Comparison of ENCODE assay signal across 8 mouse cellular contexts in the genomic region with DNA sequence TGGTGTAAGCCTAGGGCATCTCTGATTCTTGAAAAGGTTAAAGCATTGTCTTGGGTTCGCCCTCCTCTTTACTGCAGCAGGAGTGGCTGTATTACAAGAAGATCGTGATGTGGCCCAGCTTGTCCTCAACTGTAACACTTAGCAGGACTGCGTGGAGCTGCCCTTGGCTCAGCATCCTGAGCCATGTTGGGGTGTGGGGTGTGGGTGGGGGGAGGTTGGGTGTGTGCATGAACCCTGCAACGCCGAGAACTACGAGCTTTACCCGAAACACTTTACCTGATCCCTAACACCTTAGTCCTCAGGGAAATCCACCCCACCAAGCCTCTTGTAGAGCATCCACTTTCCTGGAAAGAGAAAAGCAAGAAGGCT. TPM values are rescaled to one million over a fixed set of nuclear protein-coding genes. Genes with fewer than 3 reads are reported as not detected.
A peak's percentile ranks its signal among the peaks of the same experiment; 100 is the strongest.
DNase-seq lines count a peak whose midpoint lies in the region; TF ChIP-seq lines count a peak whose summit lies in the region.

No protein-coding gene starts in this region.

- H3K27ac ChIP-seq in heart, embryonic 10.5 days = peak overlapping the region; percentile 93; the same call in 1 of the 2 replicates
- H3K27ac ChIP-seq in ES-Bruce4 (ENCODE audit: insufficient read depth, low read length) = no peak overlapping the region
- peak overlapping the region; percentile 90 for H3K27ac ChIP-seq in hindbrain, embryonic 10.5 days

- H3K9me3 ChIP-seq in heart, embryonic 10.5 days = no peaks in the 10 kb centered on the region
- no peaks in the 10 kb centered on the region for H3K9me3 ChIP-seq in ES-Bruce4 (replicated peaks; ENCODE audit: control insufficient read depth, insufficient read depth, low read length, poor library complexity, severe bottlenecking)
- H3K9me3 ChIP-seq in hindbrain, embryonic 10.5 days = no peaks in the 10 kb centered on the region
- no peaks in the 10 kb centered on the region for H3K9me3 ChIP-seq in megakaryocyte, embryonic 14.5 days

- peaks cover 33% of the 10 kb centered on the region for H3K36me3 ChIP-seq in heart, embryonic 10.5 days
- H3K36me3 ChIP-seq in ES-Bruce4 (ENCODE audit: control insufficient read depth, insufficient read depth, low read length, poor library complexity, severe bottlenecking) = peaks cover 16% of the 10 kb centered on the region
- H3K36me3 ChIP-seq in hindbrain, embryonic 10.5 days = peaks cover 31% of the 10 kb centered on the region
- peaks cover 33% of the 10 kb centered on the region for H3K36me3 ChIP-seq in megakaryocyte, embryonic 14.5 days (replicated peaks; ENCODE audit: low read length)

- intact Hi-C loops in heart, postnatal 25 days (cut with DNase I) = loop anchor here (5.0 kb wide), 1 partner anchor 226 kb away; the partner anchor contains the start of gene Pwp2
- intact Hi-C loops in left cerebral cortex, postnatal 10 days (cut with DNase I) = no loop called here

- H3K4me1 ChIP-seq in heart, embryonic 10.5 days = peaks cover 14% of the 10 kb centered on the region; the same call in 1 of the 2 replicates
- H3K4me1 ChIP-seq in ES-Bruce4 (ENCODE audit: control insufficient read depth, insufficient read depth, low read length) = peaks cover 6% of the 10 kb centered on the region
- H3K4me1 ChIP-seq in hindbrain, embryonic 10.5 days (replicated peaks) = peaks cover 16% of the 10 kb centered on the region
- H3K4me1 ChIP-seq in megakaryocyte, embryonic 14.5 days = peaks cover 48% of the 10 kb centered on the region

- H3K4me3 ChIP-seq in heart, embryonic 10.5 days = peak overlapping the region; percentile 81
- H3K4me3 ChIP-seq in ES-Bruce4 (ENCODE audit: low read depth, low read length) = peak overlapping the region; percentile 19
- H3K4me3 ChIP-seq in hindbrain, embryonic 10.5 days = peak overlapping the region; percentile 91
- peak overlapping the region; percentile 97 for H3K4me3 ChIP-seq in megakaryocyte, embryonic 14.5 days (replicated peaks)

- TF ChIP-seq CTCF in ES-Bruce4 (IDR thresholded peaks at IDR 0.05; ENCODE audit: low read depth, low read length) = no peak

- DNase-seq in heart, embryonic 10.5 days (ENCODE audit: low spot score) = no peak
- DNase-seq in heart, postnatal 25 days (ENCODE audit: low spot score) = no peak
- DNase-seq in hindbrain, embryonic 10.5 days (ENCODE audit: low spot score) = no peak
- no peak for DNase-seq in embryo, embryonic 10 days (ENCODE audit: low spot score)
- no peak for DNase-seq in left cerebral cortex, postnatal 10 days (ENCODE audit: extremely low spot score in 1 of 2, low spot score in 2 of 2)
- no peak for DNase-seq in adrenal gland, adult (ENCODE audit: inconsistent age in 2 of 2, low spot score in 1 of 2)

- H3K27me3 ChIP-seq in heart, embryonic 10.5 days (ENCODE audit: insufficient read depth, poor library complexity, severe bottlenecking) = no peaks in the 10 kb centered on the region
- no peaks in the 10 kb centered on the region for H3K27me3 ChIP-seq in ES-Bruce4 (ENCODE audit: control insufficient read depth, insufficient read depth, low read length, poor library complexity, severe bottlenecking)
- H3K27me3 ChIP-seq in hindbrain, embryonic 10.5 days (ENCODE audit: insufficient read depth, poor library complexity, severe bottlenecking) = no peaks in the 10 kb centered on the region
- no peaks in the 10 kb centered on the region for H3K27me3 ChIP-seq in megakaryocyte, embryonic 14.5 days (replicated peaks)

- no peak for TF ChIP-seq EP300 in ES-Bruce4 (IDR thresholded peaks at IDR 0.05; ENCODE audit: insufficient read depth, low read depth, low read length)

- WGBS in heart, embryonic 10.5 days = 47% methylated on average over 7 of the region's 7 CpGs
- 47% methylated on average over 7 of the region's 7 CpGs for WGBS in hindbrain, embryonic 10.5 days

- no peak for TF ChIP-seq POLR2A in ES-Bruce4 (IDR thresholded peaks at IDR 0.05; ENCODE audit: insufficient read depth, low read length)

- H3K9ac ChIP-seq in ES-Bruce4 (ENCODE audit: low read depth, poor library complexity, severe bottlenecking) = no peak overlapping the region

RNA-seq across cellular contexts. Expression of gene Rrp1, which starts 0.3 kb away (rescaled TPM):
- 271 and 283 TPM in 2 replicates for polyA plus RNA-seq in heart, embryonic 10.5 days (2016; fragmentation: Nextera tagmentation; extraction: Ambion mirVana)
- 100 to 1,000 TPM in 1 of 2 experiments, 10 to 100 TPM in 1; 92.7 to 102 TPM for total RNA-seq in heart, postnatal 25 days (2021)
- polyA plus RNA-seq in ES-Bruce4 (2011; ENCODE audit: insufficient read depth, insufficient read length, low read depth, missing spikeins) = 132 and 136 TPM in 2 replicates
- 322 and 331 TPM in 2 replicates for polyA plus RNA-seq in hindbrain, embryonic 10.5 days (2016; fragmentation: Nextera tagmentation; extraction: Ambion mirVana)
- 67.0 and 210 TPM in 2 replicates for polyA plus RNA-seq in megakaryocyte, embryonic 14.5 days (2012; ENCODE audit: insufficient read depth, low replicate concordance)
- total RNA-seq in left cerebral cortex, postnatal 10 days (2021) = 100 to 1,000 TPM; 345 to 346 TPM

RNA-seq across cellular contexts. Expression of gene Cstb, which starts 12.3 kb away (rescaled TPM):
- polyA plus RNA-seq in heart, embryonic 10.5 days (2016; fragmentation: Nextera tagmentation; extraction: Ambion mirVana) = 117 and 136 TPM in 2 replicates
- 10 to 100 TPM; 23.7 to 28.4 TPM for total RNA-seq in heart, postnatal 25 days (2021)
- 212 and 214 TPM in 2 replicates for polyA plus RNA-seq in ES-Bruce4 (2011; ENCODE audit: insufficient read depth, insufficient read length, low read depth, missing spikeins)
- polyA plus RNA-seq in hindbrain, embryonic 10.5 days (2016; fragmentation: Nextera tagmentation; extraction: Ambion mirVana) = 117 and 129 TPM in 2 replicates
- 8.0 and 101 TPM in 2 replicates for polyA plus RNA-seq in megakaryocyte, embryonic 14.5 days (2012; ENCODE audit: insufficient read depth, low replicate concordance)
- 10 to 100 TPM; 33.8 to 37.4 TPM for total RNA-seq in left cerebral cortex, postnatal 10 days (2021)

RNA-seq across cellular contexts. Expression of gene Pdxk, which starts 51.6 kb away (rescaled TPM):
- polyA plus RNA-seq in heart, embryonic 10.5 days (2016; fragmentation: Nextera tagmentation; extraction: Ambion mirVana) = 6.5 and 7.0 TPM in 2 replicates
- total RNA-seq in heart, postnatal 25 days (2021) = 10 to 100 TPM in 1 of 2 experiments, 1 to 10 TPM in 1; 9.3 to 12.0 TPM
- 13.7 and 14.6 TPM in 2 replicates for polyA plus RNA-seq in ES-Bruce4 (2011; ENCODE audit: insufficient read depth, insufficient read length, low read depth, missing spikeins)
- polyA plus RNA-seq in hindbrain, embryonic 10.5 days (2016; fragmentation: Nextera tagmentation; extraction: Ambion mirVana) = 10.0 and 11.1 TPM in 2 replicates
- polyA plus RNA-seq in megakaryocyte, embryonic 14.5 days (2012; ENCODE audit: insufficient read depth, low replicate concordance) = 10.6 and 10.9 TPM in 2 replicates
- 10 to 100 TPM; 65.2 to 67.6 TPM for total RNA-seq in left cerebral cortex, postnatal 10 days (2021)

Comparison
In these comparisons a context has a peak if more than half of its experiments do, and no peak if none do; other contexts are left out.
1. H3K4me3 ChIP-seq: peak in every context shown above with its lines; median percentile 97 in megakaryocyte, embryonic 14.5 days; 91 in hindbrain, embryonic 10.5 days; 81 in heart, embryonic 10.5 days; 19 in ES-Bruce4.